Mouse (Mus musculus) hindbrain, embryonic 13.5 days (tissue): Measurements from ENCODE around the gene Tdrd12. TPM values are rescaled to one million over a fixed set of nuclear protein-coding genes. Genes with fewer than 3 reads are reported as not detected.

Experiments
- polyA plus RNA-seq: library from polyadenylated mRNA; unstranded; fragments of >200 nt; fragmentation: Nextera tagmentation; extraction: Ambion mirVana; gene quantifications from 2 replicates; pipeline ENCODE4 v1.2.1, GENCODE M21; 2015

Tdrd12 gene
- polyA plus RNA-seq, 1 experiment from 2014 or later = 0.43 TPM

Other genes with a start within 250 kb of the Tdrd12 start
- gene Gpatch1, start 219.3 kb downstream of the Tdrd12 start, polyA plus RNA-seq = 20.7 and 21.4 TPM in 2 replicates
- gene Rhpn2, start 203.6 kb downstream of the Tdrd12 start, polyA plus RNA-seq = 3.4 and 3.9 TPM in 2 replicates
- 19.3 and 23.0 TPM in 2 replicates for gene Faap24, start 140.9 kb downstream of the Tdrd12 start, polyA plus RNA-seq
- 29.6 and 30.5 TPM in 2 replicates for gene Cep89, start 140.7 kb downstream of the Tdrd12 start, polyA plus RNA-seq
- gene Slc7a9, start 88.9 kb downstream of the Tdrd12 start, polyA plus RNA-seq = not detected in 2 replicates
- 72.4 and 75.0 TPM in 2 replicates for gene Nudt19, start 18.6 kb upstream of the Tdrd12 start, polyA plus RNA-seq
- gene Rgs9bp, start 47.8 kb upstream of the Tdrd12 start, polyA plus RNA-seq = 0.05 and 0.10 TPM in 2 replicates
- gene Ankrd27, start 48.5 kb upstream of the Tdrd12 start, polyA plus RNA-seq = 18.5 and 19.2 TPM in 2 replicates
- gene Pdcd5, start 109.8 kb upstream of the Tdrd12 start, polyA plus RNA-seq = 245 and 251 TPM in 2 replicates
- gene Dpy19l3, start 216.7 kb upstream of the Tdrd12 start, polyA plus RNA-seq = 36.4 and 42.5 TPM in 2 replicates